Mouse (Mus musculus) liver, embryonic 11.5 days (tissue): Measurements from ENCODE around the gene Psmd4. TPM values are rescaled to one million over a fixed set of nuclear protein-coding genes. Genes with fewer than 3 reads are reported as not detected.
A peak's percentile ranks its signal among the peaks of the same experiment; 100 is the strongest.

Experiments used
- ATAC-seq: fragments of 200-750 bp; cut with Nextera tagmentation; replicated peaks from 2 replicates; pipeline ENCODE4 v1.8.0; 2017; ENCODE audit warnings: moderate number of reproducible peaks, mild to moderate bottlenecking, moderate TSS enrichment, moderate library complexity; ENCODE audit not compliant: low FRiP score
- DNase-seq: peaks from one replicate; pipeline ENCODE4 v3.0.0-alpha.2; 2017; ENCODE audit warnings: low spot score
- H3K27ac ChIP-seq: fragments of 300-500 bp; sonication (generic); 2 replicates; pipeline ENCODE4 v1.5.1; 2014; ENCODE audit warnings: mild to moderate bottlenecking, low read depth, low read length, control low read depth
- H3K27me3 ChIP-seq: fragments of 300-500 bp; sonication (generic); replicated peaks from 2 replicates; pipeline ENCODE4 v1.6.1; 2014; ENCODE audit warnings: low read length, mixed read lengths; ENCODE audit not compliant: control insufficient read depth, insufficient read depth
- H3K36me3 ChIP-seq: fragments of 300-500 bp; sonication (generic); 2 replicates; pipeline ENCODE4 v1.6.1; 2014; ENCODE audit warnings: mild to moderate bottlenecking, low read length, moderate library complexity, mixed read lengths; ENCODE audit not compliant: control insufficient read depth, insufficient read depth
- H3K4me1 ChIP-seq: fragments of 300-500 bp; sonication (generic); replicated peaks from 2 replicates; pipeline ENCODE4 v1.6.1; 2014; ENCODE audit warnings: low read length, mixed read lengths; ENCODE audit not compliant: control insufficient read depth, insufficient read depth
- H3K4me2 ChIP-seq: fragments of 300-500 bp; sonication (generic); 2 replicates; pipeline ENCODE4 v1.6.1; 2014; ENCODE audit warnings: mild to moderate bottlenecking, control low read depth, moderate library complexity
- H3K4me3 ChIP-seq: fragments of 300-500 bp; sonication (generic); 2 replicates; pipeline ENCODE4 v1.5.1; 2014; ENCODE audit warnings: low read depth, low read length, control low read depth
- H3K9ac ChIP-seq: fragments of 300-500 bp; sonication (generic); 2 replicates; pipeline ENCODE4 v1.6.1; 2014; ENCODE audit warnings: low read depth, low read length, control low read depth
- H3K9me3 ChIP-seq: fragments of 300-500 bp; sonication (generic); 2 replicates; pipeline ENCODE4 v1.6.1; 2016; ENCODE audit warnings: low read length, inconsistent platforms, mixed read lengths; ENCODE audit not compliant: control insufficient read depth
- WGBS: fragments of 180-500 bp; shearing (Covaris S2); extraction: QIAGEN DNeasy Blood & Tissue Kit; methylation state at CpG from one replicate; pipeline ENCODE4 v1.1.7; 2014; 5-methylcytosine and 5-hydroxymethylcytosine counted together
- polyA plus RNA-seq: library from polyadenylated mRNA; unstranded; fragments of >200 nt; fragmentation: Nextera tagmentation; extraction: Ambion mirVana; gene quantifications from 2 replicates; pipeline ENCODE4 v1.2.1, GENCODE M21; 2014

The Psmd4 gene
- polyA plus RNA-seq, 1 experiment from 2014 or later: 290 TPM

DNA sequence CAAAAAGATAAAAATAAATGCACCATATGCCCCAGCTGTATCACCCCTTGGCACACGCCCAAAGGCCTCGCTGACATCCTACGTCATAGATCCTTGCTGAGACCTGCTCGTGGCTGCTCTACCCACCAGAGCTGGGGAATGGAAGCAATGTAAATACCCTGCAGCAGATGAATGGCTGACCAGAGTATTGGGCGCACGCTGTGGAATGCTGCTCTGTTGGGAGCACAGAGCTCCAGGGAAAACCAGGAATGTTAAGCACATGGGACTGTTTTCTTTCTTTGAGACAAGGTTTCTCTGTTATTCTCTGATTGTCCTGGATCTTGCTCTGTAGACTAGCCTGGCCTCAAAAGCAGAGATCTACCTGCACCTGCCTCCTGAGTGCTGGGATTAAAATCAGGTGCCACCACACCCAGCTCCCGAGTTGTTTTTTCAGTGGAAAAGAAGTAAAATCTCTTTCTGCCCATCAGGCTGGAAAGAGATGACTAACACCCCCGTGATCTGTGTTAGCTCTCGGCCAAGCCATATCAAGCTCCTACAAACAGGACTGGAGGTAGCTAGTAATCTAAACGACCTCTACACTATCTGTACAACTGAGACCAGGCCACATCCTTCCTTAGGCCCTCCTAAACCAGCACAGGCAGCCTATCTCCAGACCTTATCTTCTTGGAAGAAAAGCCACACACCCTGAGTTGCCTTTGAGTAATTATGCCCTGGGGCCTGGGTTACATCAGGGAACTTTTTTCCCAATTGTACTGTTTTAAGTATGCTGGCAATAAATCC is 12.3 kb upstream of the Psmd4 start:
- H3K27ac ChIP-seq: peak overlapping the region; percentile 76
- peaks cover 6% of the 10 kb centered on the region for H3K36me3 ChIP-seq
- peaks cover 21% of the 10 kb centered on the region for H3K4me1 ChIP-seq
- H3K4me2 ChIP-seq: peak overlapping the region; percentile 55
- ATAC-seq (peak; percentile 92), DNase-seq (no peak)
- WGBS: 21% methylated on average over 10 of the region's 10 CpGs
- H3K27me3 ChIP-seq: no peaks in the 10 kb centered on the region
- no peak overlapping the region for H3K4me3 ChIP-seq
- H3K9ac ChIP-seq: peak overlapping the region; percentile 13; the same call in 1 of the 2 replicates
- no peaks in the 10 kb centered on the region for H3K9me3 ChIP-seq

DNA sequence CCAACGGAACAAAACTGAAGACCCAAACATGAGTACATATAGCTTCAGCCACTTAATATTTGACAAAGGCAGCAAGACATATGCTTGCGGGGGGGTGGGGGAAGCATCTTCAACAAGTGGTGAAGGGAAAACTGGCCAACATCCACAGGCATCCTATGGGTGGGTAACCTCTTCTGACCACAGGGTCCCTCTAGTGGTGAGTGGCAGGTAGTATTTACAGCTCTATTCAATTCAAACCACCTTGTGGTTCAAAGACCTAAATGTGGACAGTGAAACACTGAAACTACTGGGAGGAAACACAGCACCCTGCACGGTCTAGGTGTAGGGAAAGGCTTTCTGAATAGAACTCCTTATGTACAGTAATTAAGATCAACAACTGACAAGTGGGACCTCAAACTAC is 11.3 kb upstream of the Psmd4 start:
- H3K9me3 ChIP-seq: no peaks in the 10 kb centered on the region
- DNase-seq (no peak), ATAC-seq (no peak)
- H3K9ac ChIP-seq: no peak overlapping the region
- H3K4me2 ChIP-seq: no peak overlapping the region
- H3K27ac ChIP-seq: no peak overlapping the region
- H3K36me3 ChIP-seq: peaks cover 4% of the 10 kb centered on the region
- H3K4me3 ChIP-seq: no peak overlapping the region
- H3K4me1 ChIP-seq: peaks cover 21% of the 10 kb centered on the region
- H3K27me3 ChIP-seq: no peaks in the 10 kb centered on the region
- WGBS: 27% methylated on average over 3 of the region's 3 CpGs

DNA sequence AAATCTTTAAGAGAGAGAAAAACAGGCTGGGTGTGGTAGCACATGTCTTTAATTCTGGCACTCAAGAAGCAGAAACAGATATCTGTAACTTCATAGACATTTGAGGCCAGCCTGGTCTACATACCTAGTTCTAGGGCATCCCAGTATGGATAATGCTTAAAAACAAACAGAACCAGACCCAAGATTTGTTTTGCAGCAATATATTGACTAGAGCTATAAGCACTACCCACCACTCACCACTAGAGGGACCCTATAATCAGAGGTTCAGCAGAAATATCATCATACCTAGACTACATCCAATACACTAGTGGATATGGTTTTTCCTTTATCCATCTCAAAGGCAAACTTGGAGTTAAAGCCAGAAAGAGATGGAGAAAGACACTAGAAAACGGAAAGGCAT is 10.5 kb upstream of the Psmd4 start:
- Histone ChIP-seq H3K27me3 (no peaks in the 10 kb centered on the region), H3K27ac (no peak overlapping the region), H3K9me3 (no peaks in the 10 kb centered on the region), H3K4me1 (peaks cover 21% of the 10 kb centered on the region), H3K36me3 (peaks cover under 1% of the 10 kb centered on the region), H3K9ac (no peak overlapping the region), H3K4me3 (no peak overlapping the region), H3K4me2 (no peak overlapping the region)
- ATAC-seq (no peak), DNase-seq (no peak)
- 39% methylated on average over 1 of the region's 1 CpGs for WGBS

DNA sequence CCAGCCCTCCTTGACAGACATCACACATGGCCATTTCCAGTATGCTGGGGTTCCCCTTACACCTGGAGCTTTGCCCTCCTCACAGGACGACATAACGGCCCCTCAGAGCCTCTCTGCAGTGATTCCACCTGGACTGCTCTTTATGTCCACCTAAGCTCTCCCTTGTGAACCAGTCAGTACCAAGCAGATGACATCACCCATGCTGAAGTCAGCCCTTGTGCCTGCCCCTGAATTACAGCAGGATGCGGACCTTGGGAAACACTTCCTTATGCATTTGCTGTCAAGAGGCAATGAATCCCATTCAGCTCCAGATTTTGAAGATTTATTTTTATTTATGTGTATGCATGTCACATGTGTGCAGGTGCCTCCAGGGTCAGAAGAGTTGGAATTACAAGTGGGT is 5.5 kb upstream of the Psmd4 start:
- 80% methylated on average over 3 of the region's 3 CpGs for WGBS
- Histone ChIP-seq H3K4me3 (no peak overlapping the region), H3K4me1 (peaks cover 9% of the 10 kb centered on the region; the same call in 1 of the 2 replicates), H3K9ac (no peak overlapping the region), H3K4me2 (no peak overlapping the region), H3K27ac (no peak overlapping the region), H3K27me3 (no peaks in the 10 kb centered on the region), H3K9me3 (no peaks in the 10 kb centered on the region), H3K36me3 (no peaks in the 10 kb centered on the region)
- ATAC-seq: no peak
- DNase-seq: no peak

DNA sequence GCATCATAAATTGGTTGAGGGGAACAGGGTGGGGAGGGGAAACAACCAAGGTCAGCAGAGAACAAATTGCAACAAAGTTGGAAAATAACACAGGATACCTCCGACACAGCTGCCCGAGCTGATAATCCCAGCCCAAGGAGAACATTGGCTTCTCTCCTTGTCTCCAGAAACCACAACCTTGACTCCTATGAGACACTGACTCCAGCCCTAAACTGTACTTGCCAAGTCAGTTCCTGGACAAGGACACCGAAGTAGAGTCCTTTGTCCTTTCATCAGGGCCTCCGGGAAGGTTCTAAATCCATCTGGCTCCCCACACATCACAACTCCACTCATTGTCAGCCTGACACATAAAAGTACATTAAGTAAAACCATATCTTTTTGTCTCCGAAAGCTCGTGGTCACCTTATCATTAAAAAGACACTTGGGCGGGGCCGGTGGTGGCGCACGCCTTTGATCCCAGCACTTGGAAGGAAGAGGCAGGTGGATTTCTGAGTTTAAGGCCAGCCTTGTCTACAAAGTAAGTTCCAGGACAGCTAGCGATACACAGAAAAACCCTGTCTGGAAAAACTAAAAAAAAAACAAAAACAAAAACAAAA is 4.1 kb upstream of the Psmd4 start:
- peak overlapping the region; percentile 81 for H3K27ac ChIP-seq
- H3K9ac ChIP-seq: peak overlapping the region; percentile 25; the same call in 1 of the 2 replicates

DNA sequence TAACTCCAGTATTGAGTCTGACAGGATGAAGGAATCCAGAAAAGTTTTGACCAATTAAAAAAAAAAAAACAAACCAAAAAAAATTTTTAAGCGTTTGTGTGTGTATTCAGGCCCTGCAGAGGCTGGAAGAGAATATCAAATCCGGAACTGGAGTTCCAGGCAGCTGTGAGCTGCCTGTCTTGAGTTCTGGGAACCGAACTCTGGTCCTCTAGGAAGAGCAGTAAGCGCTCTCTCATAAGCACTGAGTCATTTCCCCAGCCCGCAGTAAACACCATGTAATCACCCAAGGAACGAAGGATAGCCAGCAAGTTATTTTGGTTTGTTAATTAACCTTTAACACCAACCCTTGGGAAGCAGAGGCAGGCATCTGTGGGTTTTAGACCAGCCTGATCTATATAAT is 837 bp upstream of the Psmd4 start:
- 57% methylated on average over 6 of the region's 6 CpGs for WGBS
- no peak overlapping the region for H3K4me3 ChIP-seq

More for the DNA sequence above, 4.1 kb upstream of the Psmd4 start:
- Histone ChIP-seq H3K4me2 (peak overlapping the region; percentile 57), H3K4me3 (no peak overlapping the region), H3K9me3 (no peaks in the 10 kb centered on the region), H3K36me3 (no peaks in the 10 kb centered on the region), H3K4me1 (peaks cover 15% of the 10 kb centered on the region), H3K27me3 (no peaks in the 10 kb centered on the region)
- DNase-seq: no peak
- ATAC-seq: peak; percentile 11; the same call in 1 of the 2 replicates
- 34% methylated on average over 11 of the region's 11 CpGs for WGBS

DNA sequence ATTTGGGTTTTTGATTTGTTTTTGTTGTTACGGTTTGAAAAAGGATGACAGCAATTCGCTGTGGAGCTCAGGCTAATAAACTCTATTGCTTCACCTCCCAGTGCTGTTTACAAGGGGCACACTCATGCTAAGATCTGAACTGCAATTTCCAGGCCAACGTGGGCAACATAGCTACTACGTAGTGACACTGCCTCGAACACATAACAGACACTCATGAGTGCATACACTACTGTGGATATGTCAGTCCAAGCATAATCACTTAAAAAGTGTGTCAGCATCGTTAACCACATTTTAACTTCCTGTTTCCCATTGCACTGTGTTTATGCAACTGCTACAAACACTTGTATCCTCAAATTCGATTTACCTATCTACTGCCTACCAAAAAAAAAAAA is 420 bp upstream of the Psmd4 start:
- 16% methylated on average over 7 of the region's 7 CpGs for WGBS
- Histone ChIP-seq H3K4me3 (peak overlapping the region; percentile 91), H3K9me3 (no peaks in the 10 kb centered on the region), H3K4me2 (peak overlapping the region; percentile 74), H3K27ac (peak overlapping the region; percentile 65; the same call in 1 of the 2 replicates), H3K9ac (peak overlapping the region; percentile 58), H3K27me3 (no peaks in the 10 kb centered on the region), H3K4me1 (peaks cover 16% of the 10 kb centered on the region), H3K36me3 (peaks cover 4% of the 10 kb centered on the region)
- no peak for DNase-seq
- peak; percentile 43 for ATAC-seq

More for the DNA sequence above, 837 bp upstream of the Psmd4 start:
- H3K36me3 ChIP-seq: peaks cover 4% of the 10 kb centered on the region
- H3K4me1 ChIP-seq: peaks cover 16% of the 10 kb centered on the region
- ATAC-seq (no peak), DNase-seq (no peak)
- H3K27me3 ChIP-seq: no peaks in the 10 kb centered on the region
- peak overlapping the region; percentile 65 for H3K27ac ChIP-seq
- 0 out of 2 replicates have a peak overlapping the region, but pooled peaks have one; percentile 16 for H3K9ac ChIP-seq
- H3K9me3 ChIP-seq: no peaks in the 10 kb centered on the region
- peak overlapping the region; percentile 74 for H3K4me2 ChIP-seq

DNA sequence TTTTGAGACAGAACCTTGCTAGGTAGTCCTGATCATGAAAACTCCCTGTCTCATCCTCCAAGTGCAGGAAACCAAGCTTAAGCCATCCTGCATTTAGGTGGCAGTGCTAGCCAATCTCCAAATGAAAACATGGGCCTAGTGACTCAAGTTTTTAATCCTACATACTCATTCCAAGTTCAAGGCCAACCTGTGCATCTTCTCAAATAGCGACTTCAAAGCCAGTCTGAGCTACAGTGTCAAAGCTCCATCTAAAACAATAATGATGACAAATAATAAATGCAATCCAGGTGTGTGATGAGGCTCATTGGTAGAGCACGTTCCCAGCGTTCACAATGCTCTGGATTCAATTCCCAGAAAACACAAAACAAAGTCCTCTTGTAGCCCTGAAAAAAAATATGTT is 789 bp downstream of the Psmd4 start:
- peak overlapping the region; percentile 91 for H3K4me3 ChIP-seq

More for the DNA sequence above, 789 bp downstream of the Psmd4 start:
- H3K9ac ChIP-seq: peak overlapping the region; percentile 91
- DNase-seq (no peak), ATAC-seq (no peak)
- H3K4me1 ChIP-seq: peaks cover 16% of the 10 kb centered on the region
- no peaks in the 10 kb centered on the region for H3K27me3 ChIP-seq
- 9% methylated on average over 3 of the region's 3 CpGs for WGBS
- H3K9me3 ChIP-seq: no peaks in the 10 kb centered on the region
- peaks cover 10% of the 10 kb centered on the region for H3K36me3 ChIP-seq
- no peak overlapping the region for H3K27ac ChIP-seq
- H3K4me2 ChIP-seq: peak overlapping the region; percentile 94
